Mouse (Mus musculus): ENCODE data around the gene Olfr1191-ps1. TPM values are rescaled to one million over a fixed set of nuclear protein-coding genes. Genes with fewer than 3 reads are reported as not detected.
"Not testable (repeated sequence)": the region's sequence is repeated elsewhere in the genome, so short reads cannot be mapped to it uniquely, and the experiment has no call there.

Gene Olfr1191-ps1
- total RNA-seq (2021) (under 1 TPM in 1 of 2 experiments, not detected in 1; 0.06 TPM), polyA plus RNA-seq (2012; rRNA removed) (not detected in 2 replicates)
- long read RNA-seq: 0 reads

GRCm38 (mm10) chr2:88640242-88640641, at the start of gene Olfr1191-ps1:
Olfr1191-ps1 (plus strand) TSS chr2:88640542.
- not testable (repeated sequence) for DNase-seq

GRCm38 (mm10) chr2:88648209-88648608, 7.9 kb downstream of the Olfr1191-ps1 start, which contains the start of gene Olfr1192-ps1:
Olfr1192-ps1 (plus strand) TSS chr2:88648509.
- no peak for DNase-seq

GRCm38 (mm10) chr2:88675328-88675727, 35.0 kb downstream of the Olfr1191-ps1 start, which contains the start of gene Olfr1193:
Olfr1193 (plus strand) TSS chr2:88675628.
- not testable (repeated sequence) for DNase-seq

GRCm38 (mm10) chr2:88689087-88689486, 48.7 kb downstream of the Olfr1191-ps1 start, which contains the start of gene Olfr1195:
Olfr1195 (minus strand) TSS chr2:88689187.
- DNase-seq: no peak

Other genes with a start within 250 kb of the Olfr1191-ps1 start
- gene Olfr1179, start 234.1 kb upstream of the Olfr1191-ps1 start, total RNA-seq (2021): not detected
- gene Olfr1179, start 234.1 kb upstream of the Olfr1191-ps1 start, polyA plus RNA-seq (2012; rRNA removed): not detected in 2 replicates
- gene Olfr1180, start 221.4 kb upstream of the Olfr1191-ps1 start, total RNA-seq (2021): not detected
- not detected in 2 replicates for gene Olfr1180, start 221.4 kb upstream of the Olfr1191-ps1 start, polyA plus RNA-seq (2012; rRNA removed)
- gene Olfr1181, start 214.4 kb upstream of the Olfr1191-ps1 start, total RNA-seq (2021): not detected
- not detected in 2 replicates for gene Olfr1181, start 214.4 kb upstream of the Olfr1191-ps1 start, polyA plus RNA-seq (2012; rRNA removed)
- gene Gm13757, start 191.4 kb upstream of the Olfr1191-ps1 start, total RNA-seq (2021): not detected
- gene Gm13757, start 191.4 kb upstream of the Olfr1191-ps1 start, polyA plus RNA-seq (2012; rRNA removed): not detected in 2 replicates
- gene Olfr1183, start 185.7 kb upstream of the Olfr1191-ps1 start, total RNA-seq (2021): not detected
- gene Olfr1183, start 185.7 kb upstream of the Olfr1191-ps1 start, polyA plus RNA-seq (2012; rRNA removed): not detected in 2 replicates
- not detected for gene Olfr1184, start 156.9 kb upstream of the Olfr1191-ps1 start, total RNA-seq (2021)
- gene Olfr1184, start 156.9 kb upstream of the Olfr1191-ps1 start, polyA plus RNA-seq (2012; rRNA removed): not detected in 2 replicates
- not detected for gene Olfr1185-ps1, start 147.2 kb upstream of the Olfr1191-ps1 start, total RNA-seq (2021)
- gene Olfr1185-ps1, start 147.2 kb upstream of the Olfr1191-ps1 start, polyA plus RNA-seq (2012; rRNA removed): not detected in 2 replicates
- not detected for gene Olfr1186, start 122.0 kb upstream of the Olfr1191-ps1 start, total RNA-seq (2021)
- gene Olfr1186, start 122.0 kb upstream of the Olfr1191-ps1 start, polyA plus RNA-seq (2012; rRNA removed): not detected in 2 replicates
- gene Olfr1188, start 83.6 kb upstream of the Olfr1191-ps1 start, total RNA-seq (2021): not detected
- not detected in 2 replicates for gene Olfr1188, start 83.6 kb upstream of the Olfr1191-ps1 start, polyA plus RNA-seq (2012; rRNA removed)
- not detected for gene Olfr1189, start 54.1 kb upstream of the Olfr1191-ps1 start, total RNA-seq (2021)
- gene Olfr1189, start 54.1 kb upstream of the Olfr1191-ps1 start, polyA plus RNA-seq (2012; rRNA removed): not detected in 2 replicates
- gene Olfr1192-ps1, start 8.0 kb downstream of the Olfr1191-ps1 start, total RNA-seq (2021): not detected
- gene Olfr1192-ps1, start 8.0 kb downstream of the Olfr1191-ps1 start, polyA plus RNA-seq (2012; rRNA removed): not detected in 2 replicates
- not detected for gene Olfr1193, start 35.1 kb downstream of the Olfr1191-ps1 start, total RNA-seq (2021)
- not detected in 2 replicates for gene Olfr1193, start 35.1 kb downstream of the Olfr1191-ps1 start, polyA plus RNA-seq (2012; rRNA removed)
- not detected for gene Olfr1195, start 48.6 kb downstream of the Olfr1191-ps1 start, total RNA-seq (2021)
- not detected in 2 replicates for gene Olfr1195, start 48.6 kb downstream of the Olfr1191-ps1 start, polyA plus RNA-seq (2012; rRNA removed)
- gene Olfr1196, start 64.1 kb downstream of the Olfr1191-ps1 start, total RNA-seq (2021): not detected
- not detected in 2 replicates for gene Olfr1196, start 64.1 kb downstream of the Olfr1191-ps1 start, polyA plus RNA-seq (2012; rRNA removed)
- gene Olfr1197, start 91.8 kb downstream of the Olfr1191-ps1 start, total RNA-seq (2021): not detected
- gene Olfr1197, start 91.8 kb downstream of the Olfr1191-ps1 start, polyA plus RNA-seq (2012; rRNA removed): not detected in 2 replicates
- gene Olfr1198, start 110.8 kb downstream of the Olfr1191-ps1 start, total RNA-seq (2021): not detected
- not detected in 2 replicates for gene Olfr1198, start 110.8 kb downstream of the Olfr1191-ps1 start, polyA plus RNA-seq (2012; rRNA removed)
- not detected for gene Olfr1199, start 119.9 kb downstream of the Olfr1191-ps1 start, total RNA-seq (2021)
- gene Olfr1199, start 119.9 kb downstream of the Olfr1191-ps1 start, polyA plus RNA-seq (2012; rRNA removed): not detected in 2 replicates
- gene Olfr1200, start 129.9 kb downstream of the Olfr1191-ps1 start, total RNA-seq (2021): not detected
- not detected in 2 replicates for gene Olfr1200, start 129.9 kb downstream of the Olfr1191-ps1 start, polyA plus RNA-seq (2012; rRNA removed)
- gene Olfr1201, start 152.5 kb downstream of the Olfr1191-ps1 start, total RNA-seq (2021): not detected
- gene Olfr1201, start 152.5 kb downstream of the Olfr1191-ps1 start, polyA plus RNA-seq (2012; rRNA removed): not detected in 2 replicates
- not detected for gene Olfr1202, start 174.0 kb downstream of the Olfr1191-ps1 start, total RNA-seq (2021)
- not detected in 2 replicates for gene Olfr1202, start 174.0 kb downstream of the Olfr1191-ps1 start, polyA plus RNA-seq (2012; rRNA removed)
- gene Olfr1205, start 189.2 kb downstream of the Olfr1191-ps1 start, total RNA-seq (2021): not detected
- gene Olfr1205, start 189.2 kb downstream of the Olfr1191-ps1 start, polyA plus RNA-seq (2012; rRNA removed): not detected in 2 replicates
- not detected for gene Olfr1204, start 208.8 kb downstream of the Olfr1191-ps1 start, total RNA-seq (2021)
- not detected in 2 replicates for gene Olfr1204, start 208.8 kb downstream of the Olfr1191-ps1 start, polyA plus RNA-seq (2012; rRNA removed)
- gene Olfr1206, start 222.7 kb downstream of the Olfr1191-ps1 start, total RNA-seq (2021): not detected
- not detected in 2 replicates for gene Olfr1206, start 222.7 kb downstream of the Olfr1191-ps1 start, polyA plus RNA-seq (2012; rRNA removed)